Mouse (Mus musculus) hindbrain, embryonic 13.5 days (tissue): ENCODE results near the gene Tmod4. TPM values are rescaled to one million over a fixed set of nuclear protein-coding genes. Genes with fewer than 3 reads are reported as not detected.

Experiments used
- ATAC-seq: fragments of 200-750 bp; cut with Nextera tagmentation; 2 replicates; pipeline ENCODE4 v1.8.0; 2017; ENCODE audit warnings: moderate TSS enrichment; ENCODE audit not compliant: low FRiP score
- H3K27ac ChIP-seq: fragments of 300-500 bp; sonication (generic); 2 replicates; pipeline ENCODE4 v1.5.1; 2015; ENCODE audit warnings: inconsistent platforms, mild to moderate bottlenecking, moderate library complexity
- H3K27me3 ChIP-seq: fragments of 300-500 bp; sonication (generic); 2 replicates; pipeline ENCODE4 v1.6.1; 2015; ENCODE audit warnings: mild to moderate bottlenecking, inconsistent platforms
- H3K36me3 ChIP-seq: fragments of 300-500 bp; sonication (generic); 2 replicates; pipeline ENCODE4 v1.6.1; 2015; ENCODE audit warnings: mild to moderate bottlenecking, inconsistent platforms
- H3K4me1 ChIP-seq: fragments of 300-500 bp; sonication (generic); replicated peaks from 2 replicates; pipeline ENCODE4 v1.6.1; 2015; ENCODE audit warnings: inconsistent platforms
- H3K4me2 ChIP-seq: fragments of 300-500 bp; sonication (generic); 2 replicates; pipeline ENCODE4 v1.6.1; 2015; ENCODE audit warnings: inconsistent platforms, mild to moderate bottlenecking, moderate library complexity
- H3K4me3 ChIP-seq: fragments of 300-500 bp; sonication (generic); 2 replicates; pipeline ENCODE4 v1.5.1; 2015; ENCODE audit warnings: mild to moderate bottlenecking, inconsistent platforms
- H3K9ac ChIP-seq: fragments of 300-500 bp; sonication (generic); 2 replicates; pipeline ENCODE4 v1.6.1; 2015; ENCODE audit warnings: mild to moderate bottlenecking, inconsistent platforms
- H3K9me3 ChIP-seq: fragments of 300-500 bp; sonication (generic); 2 replicates; pipeline ENCODE4 v1.6.1; 2016; ENCODE audit warnings: inconsistent platforms
- WGBS: fragments of 180-500 bp; shearing (Covaris S2); methylation state at CpG from one replicate; pipeline ENCODE4 v1.1.7; 2015; 5-methylcytosine and 5-hydroxymethylcytosine counted together
- polyA plus RNA-seq: library from polyadenylated mRNA; unstranded; fragments of >200 nt; fragmentation: Nextera tagmentation; extraction: Ambion mirVana; gene quantifications from 2 replicates; pipeline ENCODE4 v1.2.1, GENCODE M21; 2015

The Tmod4 gene
- polyA plus RNA-seq, 1 experiment from 2014 or later = 0.99 TPM

GRCm38 (mm10) chr3:95140289-95140595 is 16.0 kb downstream of the Tmod4 start:
- Histone ChIP-seq H3K4me2 (no peak overlapping the region), H3K9me3 (no peaks in the 10 kb centered on the region), H3K9ac (no peak overlapping the region), H3K27me3 (no peaks in the 10 kb centered on the region), H3K4me3 (no peak overlapping the region), H3K36me3 (peaks cover 29% of the 10 kb centered on the region), H3K27ac (no peak overlapping the region), H3K4me1 (peaks cover 17% of the 10 kb centered on the region)
- ATAC-seq = no peak
- 65% methylated on average over 18 of the region's 18 CpGs for WGBS

- 90% methylated on average over 6 of the region's 6 CpGs for WGBS
These were observed 16.5 kb downstream of the Tmod4 start for GRCm38 (mm10) chr3:95140795-95141194.

DNA sequence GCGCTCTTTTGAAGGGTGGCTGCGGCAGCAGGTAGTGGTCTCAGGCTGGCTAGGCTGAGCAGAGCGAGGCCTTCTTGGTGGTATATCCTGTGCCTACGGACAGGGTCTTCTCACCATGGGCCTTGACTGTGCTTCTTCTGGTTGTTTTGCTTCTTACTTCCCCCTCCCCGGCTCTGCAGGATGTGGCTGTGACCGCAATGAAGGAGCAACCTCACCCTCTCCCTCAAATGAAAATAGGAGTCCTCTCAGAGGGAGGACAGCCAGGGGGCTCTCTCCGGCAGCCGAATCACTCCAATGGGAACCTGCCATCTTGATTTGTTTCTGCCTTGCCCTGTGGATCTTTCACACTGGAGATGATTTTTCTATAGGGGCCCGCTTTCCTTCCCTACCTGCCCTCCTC is 17.2 kb downstream of the Tmod4 start:
- Histone ChIP-seq H3K27me3 (no peaks in the 10 kb centered on the region), H3K4me1 (peaks cover 5% of the 10 kb centered on the region), H3K4me3 (no peak overlapping the region), H3K9me3 (no peaks in the 10 kb centered on the region), H3K4me2 (no peak overlapping the region), H3K9ac (no peak overlapping the region), H3K36me3 (peaks cover 29% of the 10 kb centered on the region), H3K27ac (no peak overlapping the region)
- ATAC-seq = no peak
- WGBS = 91% methylated on average over 9 of the region's 9 CpGs

More at GRCm38 (mm10) chr3:95140795-95141194, 16.5 kb downstream of the Tmod4 start:
- H3K4me2 ChIP-seq = no peak overlapping the region
- no peaks in the 10 kb centered on the region for H3K9me3 ChIP-seq
- H3K27ac ChIP-seq = no peak overlapping the region
- no peaks in the 10 kb centered on the region for H3K27me3 ChIP-seq
- no peak overlapping the region for H3K9ac ChIP-seq
- peaks cover 29% of the 10 kb centered on the region for H3K36me3 ChIP-seq
- no peak overlapping the region for H3K4me3 ChIP-seq
- H3K4me1 ChIP-seq = peaks cover 11% of the 10 kb centered on the region
- no peak for ATAC-seq

DNA sequence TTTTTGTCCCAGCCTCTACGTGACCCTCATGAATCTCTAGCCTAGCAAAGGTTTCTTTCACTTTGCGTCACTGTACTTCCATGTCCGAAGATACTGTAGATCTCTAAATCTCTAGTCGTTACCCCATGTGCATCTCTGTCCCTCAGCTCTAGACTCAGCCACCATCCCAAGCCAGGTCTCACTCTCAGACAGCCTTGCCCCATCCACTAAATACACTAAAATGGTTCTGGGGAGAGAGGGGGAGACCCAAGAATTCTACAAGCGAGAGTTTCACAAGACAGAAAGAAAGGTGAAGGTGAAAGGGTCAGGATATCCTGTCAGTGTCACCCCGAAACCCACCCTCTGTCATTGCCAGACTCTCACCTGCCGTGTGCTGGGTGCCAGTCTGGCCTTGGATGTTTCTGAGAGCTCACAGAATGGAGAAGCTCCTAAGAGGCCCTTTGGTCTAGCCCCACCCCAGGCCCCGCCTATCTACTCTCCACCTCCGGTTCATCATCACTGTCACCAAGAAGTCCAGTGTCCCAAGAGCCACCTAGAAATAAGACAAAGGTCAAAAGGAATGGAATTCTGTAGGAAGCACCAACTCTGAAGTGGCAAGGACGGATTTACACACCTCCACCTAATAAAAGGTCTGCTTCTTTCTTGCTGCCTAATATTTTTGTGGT is 17.8 kb downstream of the Tmod4 start, which contains the start of gene Tnfaip8l2:
Gene Tnfaip8l2 (minus strand): TSS at position 409 of the 665 bp plus-strand sequence.
- H3K4me2 ChIP-seq = no peak within 1 kb of the TSS
- 0 out of 2 replicates have a peak, but pooled peaks have one; percentile 41 for ATAC-seq
- 84% methylated on average over 10 of the region's 10 CpGs for WGBS

DNA sequence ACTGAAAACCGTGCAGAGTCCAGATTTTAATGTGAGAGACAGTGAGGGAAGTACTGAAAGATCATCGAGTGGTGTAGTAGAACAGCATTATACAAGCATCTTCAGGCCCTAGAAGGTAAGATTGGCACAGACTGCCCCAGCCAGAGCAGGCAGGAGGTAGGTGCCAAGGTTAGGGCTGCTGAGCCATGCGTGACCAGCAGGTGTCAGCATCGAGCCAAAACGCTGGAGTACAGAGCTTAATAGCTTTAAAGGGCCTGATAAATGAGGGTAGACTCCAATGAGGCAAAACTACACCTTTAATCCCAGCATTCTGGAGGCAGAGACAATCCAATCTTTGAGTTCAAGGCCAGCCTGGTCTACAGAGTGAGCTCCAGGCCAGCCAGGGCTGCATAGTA is 18.3 kb downstream of the Tmod4 start:
- Histone ChIP-seq H3K4me1 (no peaks in the 10 kb centered on the region), H3K36me3 (peaks cover 29% of the 10 kb centered on the region), H3K4me3 (no peak overlapping the region), H3K9me3 (no peaks in the 10 kb centered on the region), H3K27me3 (no peaks in the 10 kb centered on the region), H3K27ac (no peak overlapping the region), H3K4me2 (no peak overlapping the region), H3K9ac (no peak overlapping the region)
- ATAC-seq = peak; percentile 62
- 9% methylated on average over 5 of the region's 5 CpGs for WGBS

More for the DNA sequence above, 17.8 kb downstream of the Tmod4 start, which contains the start of gene Tnfaip8l2:
- Histone ChIP-seq H3K4me3 (no peak within 1 kb of the TSS), H3K9me3 (no peaks in the 10 kb centered on the region), H3K27ac (no peak within 1 kb of the TSS), H3K27me3 (no peaks in the 10 kb centered on the region), H3K9ac (no peak within 1 kb of the TSS), H3K4me1 (no peaks in the 10 kb centered on the region), H3K36me3 (peaks cover 29% of the 10 kb centered on the region)

DNA sequence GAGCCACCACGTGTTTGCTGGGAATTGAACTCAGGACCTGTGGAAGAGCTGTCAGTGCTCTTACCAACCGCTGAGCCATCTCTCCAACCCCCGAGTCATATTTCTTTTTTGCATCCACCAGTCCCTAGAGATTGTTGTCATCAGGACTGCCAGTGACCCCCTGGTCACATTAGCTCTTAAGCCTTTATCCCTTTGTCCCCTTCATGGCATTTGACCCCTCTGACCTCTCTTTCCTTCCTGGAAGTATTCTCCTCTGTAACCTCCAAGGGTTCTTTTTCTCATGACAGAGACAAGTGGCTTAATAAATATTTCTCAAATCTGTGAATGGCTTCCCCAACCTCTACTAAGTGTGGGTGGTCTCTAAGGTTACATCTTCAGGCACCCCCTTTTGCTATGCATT is 23.6 kb downstream of the Tmod4 start:
- Histone ChIP-seq H3K9ac (no peak overlapping the region), H3K4me2 (no peak overlapping the region), H3K27ac (no peak overlapping the region), H3K4me1 (no peaks in the 10 kb centered on the region), H3K27me3 (no peaks in the 10 kb centered on the region), H3K4me3 (no peak overlapping the region), H3K36me3 (no peaks in the 10 kb centered on the region), H3K9me3 (no peaks in the 10 kb centered on the region)
- ATAC-seq = no peak
- 34% methylated on average over 3 of the region's 3 CpGs for WGBS

DNA sequence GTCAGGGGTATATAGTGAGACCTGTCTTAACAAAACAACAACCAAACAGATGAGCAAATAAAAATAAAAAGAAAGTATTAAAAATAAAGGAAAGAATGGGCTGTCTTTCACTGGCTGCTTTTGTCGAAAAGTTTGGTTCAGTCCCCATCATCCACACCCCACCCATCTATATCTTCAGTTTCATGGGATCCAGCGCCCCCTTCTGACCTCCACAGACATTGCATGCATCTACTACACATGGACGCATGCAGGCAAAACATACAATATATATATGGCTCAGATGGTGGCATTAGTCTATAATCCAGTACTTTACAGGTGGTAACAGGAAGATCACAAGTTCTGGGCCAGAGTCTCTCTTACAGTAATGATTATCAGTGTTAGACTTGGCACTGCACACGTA is 29.6 kb downstream of the Tmod4 start:
- H3K9me3 ChIP-seq = no peaks in the 10 kb centered on the region
- H3K36me3 ChIP-seq = no peaks in the 10 kb centered on the region
- H3K27me3 ChIP-seq = peaks cover 5% of the 10 kb centered on the region; the same call in 1 of the 2 replicates
- H3K4me3 ChIP-seq = no peak overlapping the region
- H3K4me1 ChIP-seq = no peaks in the 10 kb centered on the region
- no peak overlapping the region for H3K9ac ChIP-seq
- H3K27ac ChIP-seq = no peak overlapping the region
- ATAC-seq = no peak
- H3K4me2 ChIP-seq = no peak overlapping the region
- WGBS = 63% methylated on average over 4 of the region's 4 CpGs

DNA sequence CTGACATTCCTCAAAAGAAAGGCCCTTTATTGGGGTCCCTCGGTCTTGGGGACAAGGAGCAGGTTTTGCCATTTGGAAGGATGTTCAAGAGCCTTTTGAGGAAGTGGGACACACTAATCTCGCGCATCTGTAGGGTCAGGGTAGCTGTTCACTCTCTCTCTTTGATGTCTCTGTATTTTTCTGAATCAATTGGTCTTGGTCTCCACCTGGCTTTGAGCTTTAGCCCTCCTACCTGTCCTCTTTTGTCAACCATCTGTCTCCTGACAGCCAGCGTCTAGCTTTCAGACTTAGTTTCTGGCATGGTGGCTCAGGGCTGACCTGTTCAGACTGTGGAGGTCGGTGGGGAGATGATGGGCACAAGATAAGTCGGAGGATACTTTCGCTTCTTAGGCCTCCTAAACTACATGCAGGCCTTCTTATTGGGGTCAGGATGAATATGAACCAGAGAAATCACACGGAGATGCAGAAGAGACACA is 35.3 kb downstream of the Tmod4 start:
- Histone ChIP-seq H3K4me3 (peak overlapping the region; percentile 91), H3K27ac (peak overlapping the region; percentile 93), H3K4me2 (peak overlapping the region; percentile 87), H3K36me3 (peaks cover 7% of the 10 kb centered on the region), H3K9ac (peak overlapping the region; percentile 96), H3K4me1 (peaks cover 39% of the 10 kb centered on the region), H3K9me3 (no peaks in the 10 kb centered on the region), H3K27me3 (peaks cover 5% of the 10 kb centered on the region; the same call in 1 of the 2 replicates)
- 16% methylated on average over 8 of the region's 8 CpGs for WGBS
- ATAC-seq = no peak

- H3K27ac ChIP-seq = peak within 1 kb of the TSS; percentile 93
- peaks cover 45% of the 10 kb centered on the region for H3K4me1 ChIP-seq
- H3K4me2 ChIP-seq = peak within 1 kb of the TSS; percentile 87
- peaks cover 5% of the 10 kb centered on the region; the same call in 1 of the 2 replicates for H3K27me3 ChIP-seq
- peak within 1 kb of the TSS; percentile 91 for H3K4me3 ChIP-seq
- H3K9ac ChIP-seq = peak within 1 kb of the TSS; percentile 96
- peaks cover 14% of the 10 kb centered on the region for H3K36me3 ChIP-seq
- peak; percentile 96 for ATAC-seq
- H3K9me3 ChIP-seq = no peaks in the 10 kb centered on the region
- WGBS = under 1% methylated on average over 58 of the region's 66 CpGs
These were observed 36.0 kb downstream of the Tmod4 start, which contains the start of gene Sema6c for GRCm38 (mm10) chr3:95159987-95160963. Gene Sema6c (plus strand): TSS chr3:95160457.

- ATAC-seq = peak; percentile 29
- WGBS = 1% methylated on average over 30 of the region's 30 CpGs
These were observed 36.8 kb downstream of the Tmod4 start for GRCm38 (mm10) chr3:95161041-95161551.

GRCm38 (mm10) chr3:95161618-95162344 is 37.5 kb downstream of the Tmod4 start:
- Histone ChIP-seq H3K4me3 (peak overlapping the region; percentile 91), H3K4me1 (peaks cover 46% of the 10 kb centered on the region), H3K4me2 (peak overlapping the region; percentile 87), H3K9me3 (no peaks in the 10 kb centered on the region), H3K9ac (peak overlapping the region; percentile 96), H3K27ac (peak overlapping the region; percentile 93), H3K27me3 (peaks cover 8% of the 10 kb centered on the region; the same call in 1 of the 2 replicates), H3K36me3 (peaks cover 29% of the 10 kb centered on the region)
- WGBS = 2% methylated on average over 9 of the region's 9 CpGs
- ATAC-seq = peak; percentile 2; the same call in 1 of the 2 replicates

More at GRCm38 (mm10) chr3:95161041-95161551, 36.8 kb downstream of the Tmod4 start:
- Histone ChIP-seq H3K9ac (peak overlapping the region; percentile 96), H3K4me2 (peak overlapping the region; percentile 87), H3K4me1 (peaks cover 46% of the 10 kb centered on the region), H3K36me3 (peaks cover 22% of the 10 kb centered on the region), H3K27me3 (peaks cover 5% of the 10 kb centered on the region; the same call in 1 of the 2 replicates), H3K4me3 (peak overlapping the region; percentile 91), H3K9me3 (no peaks in the 10 kb centered on the region), H3K27ac (peak overlapping the region; percentile 93)
